Mouse (Mus musculus) cerebellum, adult 2 months (tissue): ENCODE results near the gene Poc1a.

Experiments used
- CTCF ChIP-seq: fragments of 200-500 bp; IDR thresholded peaks from 2 replicates; pipeline ENCODE4 v1.5.1; 2011; ENCODE audit warnings: low read depth, mild to moderate bottlenecking, control low read depth, low read length, moderate library complexity, borderline replicate concordance; ENCODE audit not compliant: insufficient read depth
- POLR2A ChIP-seq: fragments of 200-500 bp; IDR thresholded peaks from 2 replicates; pipeline ENCODE4 v1.6.1; 2011; ENCODE audit warnings: low read length, control low read depth, borderline replicate concordance; ENCODE audit not compliant: insufficient read depth

GRCm38 (mm10) chr9:106370620-106371383, 89.9 kb downstream of the Poc1a start:
- TF ChIP-seq CTCF (no peak), POLR2A (no peak)
